Mouse (Mus musculus) kidney, embryonic 15.5 days (tissue): ENCODE measurements around the gene Adam12. TPM values are rescaled to one million over a fixed set of nuclear protein-coding genes. Genes with fewer than 3 reads are reported as not detected.

ENCODE experiments used
- ATAC-seq: fragments of 200-750 bp; cut with Nextera tagmentation; replicated peaks from 2 replicates; pipeline ENCODE4 v1.8.0; 2017; ENCODE audit warnings: moderate TSS enrichment; ENCODE audit not compliant: low FRiP score
- H3K27ac ChIP-seq: fragments of 300-500 bp; sonication (generic); 2 replicates; pipeline ENCODE4 v1.5.1; 2015; ENCODE audit warnings: mild to moderate bottlenecking, inconsistent platforms
- H3K27me3 ChIP-seq: fragments of 300-500 bp; sonication (generic); 2 replicates; pipeline ENCODE4 v1.6.1; 2015; ENCODE audit warnings: inconsistent platforms
- H3K36me3 ChIP-seq: fragments of 300-500 bp; sonication (generic); 2 replicates; pipeline ENCODE4 v1.6.1; 2015; ENCODE audit warnings: inconsistent platforms
- H3K4me1 ChIP-seq: fragments of 300-500 bp; sonication (generic); 2 replicates; pipeline ENCODE4 v1.6.1; 2015; ENCODE audit warnings: inconsistent platforms
- H3K4me2 ChIP-seq: fragments of 300-500 bp; sonication (generic); 2 replicates; pipeline ENCODE4 v1.6.1; 2015; ENCODE audit warnings: moderate library complexity, mild to moderate bottlenecking, inconsistent platforms
- H3K4me3 ChIP-seq: fragments of 300-500 bp; sonication (generic); replicated peaks from 2 replicates; pipeline ENCODE4 v1.5.1; 2015; ENCODE audit warnings: mild to moderate bottlenecking, inconsistent platforms
- H3K9ac ChIP-seq: fragments of 300-500 bp; sonication (generic); 2 replicates; pipeline ENCODE4 v1.6.1; 2015; ENCODE audit warnings: mild to moderate bottlenecking, inconsistent platforms
- H3K9me3 ChIP-seq: fragments of 300-500 bp; sonication (generic); replicated peaks from 2 replicates; pipeline ENCODE4 v1.6.1; 2016; ENCODE audit warnings: inconsistent platforms
- WGBS: fragments of 180-500 bp; shearing (Covaris S2); methylation state at CpG from one replicate; pipeline ENCODE4 v1.1.7; 2015; ENCODE audit warnings: mixed read lengths; 5-methylcytosine and 5-hydroxymethylcytosine counted together
- microRNA-seq: library from miRNA; unstranded; fragments of <30 nt; microRNA quantifications from one replicate; pipeline ENCODE4, GENCODE M21; 2016
- polyA plus RNA-seq: library from polyadenylated mRNA; unstranded; fragments of >200 nt; fragmentation: Nextera tagmentation; extraction: Ambion mirVana; gene quantifications from 2 replicates; pipeline ENCODE4 v1.2.1, GENCODE M21; 2015

Adam12 gene
- polyA plus RNA-seq, 1 experiment from 2014 or later = 6.8 TPM

GRCm38 (mm10) chr7:133847175-133847574 lies 384.8 kb downstream of the Adam12 start:
- 0 out of 2 replicates have a peak, but pooled peaks cover 4% of the 10 kb centered on the region for H3K4me1 ChIP-seq
- WGBS = 30% methylated on average over 1 of the region's 1 CpGs
- H3K9me3 ChIP-seq = no peaks in the 10 kb centered on the region
- no peak overlapping the region for H3K9ac ChIP-seq
- H3K27ac ChIP-seq = no peak overlapping the region
- no peak for ATAC-seq
- H3K4me3 ChIP-seq = no peak overlapping the region
- H3K4me2 ChIP-seq = no peak overlapping the region
- no peaks in the 10 kb centered on the region for H3K36me3 ChIP-seq
- no peaks in the 10 kb centered on the region for H3K27me3 ChIP-seq

GRCm38 (mm10) chr7:133842079-133842478 lies 389.9 kb downstream of the Adam12 start:
- ATAC-seq = peak; percentile 67
- H3K9ac ChIP-seq = no peak overlapping the region
- WGBS = 20% methylated on average over 6 of the region's 6 CpGs

GRCm38 (mm10) chr7:133839546-133839945 lies 392.4 kb downstream of the Adam12 start:
- H3K36me3 ChIP-seq = no peaks in the 10 kb centered on the region
- no peaks in the 10 kb centered on the region for H3K27me3 ChIP-seq
- no peak overlapping the region for H3K4me3 ChIP-seq
- no peak overlapping the region for H3K9ac ChIP-seq
- H3K4me2 ChIP-seq = no peak overlapping the region
- no peaks in the 10 kb centered on the region for H3K4me1 ChIP-seq
- ATAC-seq = no peak
- H3K9me3 ChIP-seq = no peaks in the 10 kb centered on the region
- H3K27ac ChIP-seq = no peak overlapping the region
- 84% methylated on average over 4 of the region's 4 CpGs for WGBS

More at GRCm38 (mm10) chr7:133842079-133842478, 389.9 kb downstream of the Adam12 start:
- Histone ChIP-seq H3K27ac (no peak overlapping the region), H3K4me3 (no peak overlapping the region), H3K27me3 (no peaks in the 10 kb centered on the region), H3K9me3 (no peaks in the 10 kb centered on the region), H3K4me2 (no peak overlapping the region), H3K4me1 (no peaks in the 10 kb centered on the region), H3K36me3 (no peaks in the 10 kb centered on the region)

Small RNA genes lying within 50 kb of the gene (microRNA-seq; reads per million reads assigned to microRNA genes)
- not detected for gene Gm23631

Other genes starting within 250 kb of the Adam12 start
- 0.08 and 0.10 TPM in 2 replicates for gene D7Ertd443e, start 153.5 kb upstream of the Adam12 start, polyA plus RNA-seq